In genomic region chr11:69452114-69452867, GRCm38 (mm10) we compare ENCODE assay signal across 8 mouse cellular contexts. TPM values are rescaled to one million over a fixed set of nuclear protein-coding genes. Genes with fewer than 3 reads are reported as not detected.
A peak's percentile ranks its signal among the peaks of the same experiment; 100 is the strongest.
DNase-seq lines count a peak whose midpoint lies in the region; ATAC-seq lines count a peak whose summit lies in the region.

No protein-coding gene starts in this region.

- no peaks in the 10 kb centered on the region for H3K27me3 ChIP-seq in liver, embryonic 11.5 days (replicated peaks; ENCODE audit: control insufficient read depth, insufficient read depth, low read length)

- H3K9me3 ChIP-seq in liver, embryonic 11.5 days (ENCODE audit: control insufficient read depth, low read length), result no peaks in the 10 kb centered on the region

- peaks cover 20% of the 10 kb centered on the region for H3K4me1 ChIP-seq in liver, embryonic 11.5 days (replicated peaks; ENCODE audit: control insufficient read depth, insufficient read depth, low read length)

- peak overlapping the region; percentile 38 for H3K4me2 ChIP-seq in liver, embryonic 11.5 days

- no peaks in the 10 kb centered on the region for H3K36me3 ChIP-seq in liver, embryonic 11.5 days (ENCODE audit: control insufficient read depth, insufficient read depth, low read length)

- DNase-seq in NIH3T3 (ENCODE audit: low read depth), result peak; percentile 38
- DNase-seq in embryo, embryonic 10 days (ENCODE audit: low spot score), result peak; percentile 39
- DNase-seq in heart, postnatal 14 days, result peak; percentile 59 to 62
- no peak for DNase-seq in liver, embryonic 11.5 days (ENCODE audit: low spot score)
- DNase-seq in spleen, postnatal 14 days (ENCODE audit: low spot score in 2 of 2), result no peak
- no peak for DNase-seq in urinary bladder, adult 18-20 months (ENCODE audit: low spot score in 2 of 2)
- DNase-seq in right cerebral cortex, postnatal 36 days (ENCODE audit: low spot score in 2 of 2), result no peak
- no peak for DNase-seq in spleen, adult 12 weeks (ENCODE audit: low spot score)

- no peak overlapping the region; the same call in 1 of the 2 replicates for H3K9ac ChIP-seq in liver, embryonic 11.5 days (ENCODE audit: low read depth, low read length)

- H3K27ac ChIP-seq in liver, embryonic 11.5 days (ENCODE audit: low read depth, low read length), result peak overlapping the region; percentile 25; the same call in 1 of the 2 replicates

- ATAC-seq in liver, embryonic 11.5 days (replicated peaks; ENCODE audit: low FRiP score), result no peak

- H3K4me3 ChIP-seq in liver, embryonic 11.5 days (ENCODE audit: low read depth, low read length), result no peak overlapping the region

- WGBS in liver, embryonic 11.5 days, result 58% methylated on average over 23 of the region's 23 CpGs

- intact Hi-C loops in heart, postnatal 14 days (cut with DNase I), result no loop called here

RNA-seq across cellular contexts. Expression of gene Kdm6b, which starts 38.8 kb away (rescaled TPM):
- 10 to 100 TPM; 45.7 to 50.6 TPM for total RNA-seq in heart, postnatal 14 days (2021)
- polyA plus RNA-seq in liver, embryonic 11.5 days (2014; fragmentation: Nextera tagmentation; extraction: Ambion mirVana), result 15.4 and 17.4 TPM in 2 replicates

RNA-seq across cellular contexts. Expression of gene Tmem88, which starts 54.3 kb away (rescaled TPM):
- 10 to 100 TPM; 37.4 to 39.6 TPM for total RNA-seq in heart, postnatal 14 days (2021)
- 20.4 and 26.2 TPM in 2 replicates for polyA plus RNA-seq in liver, embryonic 11.5 days (2014; fragmentation: Nextera tagmentation; extraction: Ambion mirVana)

RNA-seq across cellular contexts. Expression of gene Cyb5d1, which starts 56.9 kb away (rescaled TPM):
- total RNA-seq in heart, postnatal 14 days (2021), result 10 to 100 TPM; 25.0 to 29.3 TPM
- 19.7 and 19.9 TPM in 2 replicates for polyA plus RNA-seq in liver, embryonic 11.5 days (2014; fragmentation: Nextera tagmentation; extraction: Ambion mirVana)

RNA-seq across cellular contexts. Expression of gene Naa38, which starts 57.0 kb away (rescaled TPM):
- 10 to 100 TPM; 85.4 to 91.7 TPM for total RNA-seq in heart, postnatal 14 days (2021)
- 151 and 178 TPM in 2 replicates for polyA plus RNA-seq in liver, embryonic 11.5 days (2014; fragmentation: Nextera tagmentation; extraction: Ambion mirVana)

Comparison
In these comparisons a context has a peak if more than half of its experiments do, and no peak if none do; other contexts are left out.
1. DNase-seq: peak in NIH3T3 (single experiment), embryo, embryonic 10 days (single experiment) and heart, postnatal 14 days (2 of 2); none in liver, embryonic 11.5 days (single experiment), spleen, postnatal 14 days (0 of 2), urinary bladder, adult 18-20 months (0 of 2), right cerebral cortex, postnatal 36 days (0 of 2) and spleen, adult 12 weeks (single experiment).